Mouse (Mus musculus): Measurements from ENCODE around the gene Fam83d. TPM values are rescaled to one million over a fixed set of nuclear protein-coding genes. Genes with fewer than 3 reads are reported as not detected.

The Fam83d gene
- 28.5 and 44.9 TPM in 2 replicates for polyA plus RNA-seq (2012; rRNA removed)

GRCm38 (mm10) chr2:158767742-158768339 is at the start of gene Fam83d:
Fam83d (plus strand) TSS chr2:158768093.

GRCm38 (mm10) chr2:158794494-158795004 is 26.7 kb downstream of the Fam83d start, which contains the start of gene Dhx35:
Dhx35 (plus strand) TSS chr2:158794807.

Other genes with a start within 250 kb of the Fam83d start
- gene Slc32a1, start 157.3 kb upstream of the Fam83d start, polyA plus RNA-seq (2012; rRNA removed): not detected in 2 replicates
- 11.6 and 14.3 TPM in 2 replicates for gene Actr5, start 143.2 kb upstream of the Fam83d start, polyA plus RNA-seq (2012; rRNA removed)
- gene Ppp1r16b, start 102.7 kb upstream of the Fam83d start, polyA plus RNA-seq (2012; rRNA removed): 6.1 and 7.8 TPM in 2 replicates
- gene Dhx35, start 26.7 kb downstream of the Fam83d start, polyA plus RNA-seq (2012; rRNA removed): 25.3 and 27.5 TPM in 2 replicates

All from ovary, adult 2 months (tissue).